Mouse (Mus musculus) frontal cortex, postnatal 10 days (tissue): ENCODE data around the gene Pla2g1b.

ENCODE experiments used
- DNase-seq, 2 experiments: peaks; one replicate each; pipeline ENCODE4 v3.0.0; 2022; ENCODE audit warnings: low spot score in 2 of 2, mixed read lengths in 1 of 2

Gene Pla2g1b

GRCm38 (mm10) chr5:115522981-115523499 lies 57.0 kb downstream of the Pla2g1b start:
- DNase-seq, result no peak

GRCm38 (mm10) chr5:115523971-115524370 lies 57.9 kb downstream of the Pla2g1b start:
- DNase-seq, result no peak
